Mouse (Mus musculus) retina, embryonic 14.5 days (tissue): ENCODE results near the gene Tnfsf13.

Experiments
- DNase-seq: peaks from one replicate; pipeline ENCODE4 v3.0.0-alpha.2; 2015; ENCODE audit warnings: low spot score

Tnfsf13 gene

DNA sequence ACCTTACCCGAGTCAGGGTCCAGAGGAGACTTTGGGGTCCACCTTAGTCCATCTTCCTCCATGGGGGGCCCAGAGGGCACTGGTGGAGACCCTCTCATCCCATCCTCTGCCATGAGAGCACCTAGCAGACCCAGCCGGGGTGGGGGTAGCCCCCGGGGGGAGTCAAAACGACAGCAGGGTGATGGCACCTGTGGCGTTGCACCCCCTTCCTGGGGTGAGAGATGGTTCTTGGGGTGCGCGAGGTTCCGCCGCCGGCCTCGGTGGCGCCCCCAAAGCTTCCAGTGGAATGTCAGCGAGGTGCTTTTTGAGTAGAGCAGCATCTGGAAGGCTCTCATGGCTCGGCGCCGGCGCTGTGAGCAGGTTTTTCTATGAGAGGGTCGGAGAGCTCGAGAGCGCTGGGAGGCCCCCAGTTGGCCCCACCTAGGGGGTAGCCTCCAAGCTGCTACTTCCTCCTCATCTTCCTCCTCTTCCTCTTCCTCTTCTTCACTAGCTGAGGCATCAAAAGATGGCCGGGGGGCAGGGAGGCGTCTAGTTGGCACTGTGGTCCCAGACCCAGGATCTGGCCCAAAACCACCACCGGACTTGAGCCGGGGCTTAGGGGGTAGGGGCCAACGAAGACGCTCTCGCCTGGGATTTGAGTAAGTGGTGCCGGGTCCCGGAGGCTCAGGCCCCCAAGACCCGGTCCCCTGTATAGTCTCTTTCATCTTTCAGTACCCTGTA is 5.3 kb downstream of the Tnfsf13 start:
- DNase-seq, result no peak

DNA sequence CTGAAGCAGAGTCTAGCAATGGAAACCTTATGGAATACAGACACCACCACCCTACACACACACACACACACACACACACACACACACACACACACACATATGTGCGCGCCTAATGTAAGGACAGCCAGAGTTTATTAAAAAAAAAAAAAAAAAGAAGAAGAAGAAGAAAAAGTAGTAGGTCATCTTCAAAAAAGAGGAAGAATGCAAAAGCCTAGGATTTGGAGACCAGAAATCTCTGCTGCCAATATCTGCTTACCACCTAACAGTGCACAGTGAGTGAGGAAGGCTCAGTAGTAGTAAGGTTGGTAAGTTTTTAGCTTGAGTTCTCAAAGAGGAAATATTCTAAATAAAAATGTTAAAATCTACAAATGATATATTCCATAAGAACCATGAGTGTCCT is 6.4 kb downstream of the Tnfsf13 start:
- no peak for DNase-seq

DNA sequence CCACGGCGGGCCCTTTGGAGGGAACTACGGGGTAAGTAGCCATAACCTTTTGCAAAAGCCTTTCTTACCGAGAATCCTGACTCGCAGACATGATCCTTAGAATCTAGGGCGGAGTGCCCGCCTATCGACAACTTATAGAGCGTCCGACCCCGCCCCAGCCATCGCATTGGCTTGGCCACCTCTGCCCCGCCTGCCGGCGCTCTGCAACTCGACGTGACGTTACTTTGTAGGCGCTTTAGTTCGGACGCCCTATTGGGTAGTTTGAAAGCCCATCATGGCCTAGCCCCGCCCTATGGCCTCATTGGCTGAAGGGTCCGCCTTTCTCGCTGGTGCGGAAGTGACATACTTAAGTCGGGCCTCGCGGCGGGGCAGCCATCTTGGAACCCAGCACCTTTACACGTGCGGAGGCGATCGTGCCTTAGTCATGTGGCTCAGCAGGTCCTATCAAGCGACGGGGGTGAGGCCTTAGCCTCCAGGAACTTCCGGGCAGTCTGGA is 13.3 kb downstream of the Tnfsf13 start, which contains the start of gene Eif4a1:
Gene Eif4a1 (minus strand): TSS at position 213 of the 496 bp plus-strand sequence.
- peak; percentile 100 for DNase-seq

DNA sequence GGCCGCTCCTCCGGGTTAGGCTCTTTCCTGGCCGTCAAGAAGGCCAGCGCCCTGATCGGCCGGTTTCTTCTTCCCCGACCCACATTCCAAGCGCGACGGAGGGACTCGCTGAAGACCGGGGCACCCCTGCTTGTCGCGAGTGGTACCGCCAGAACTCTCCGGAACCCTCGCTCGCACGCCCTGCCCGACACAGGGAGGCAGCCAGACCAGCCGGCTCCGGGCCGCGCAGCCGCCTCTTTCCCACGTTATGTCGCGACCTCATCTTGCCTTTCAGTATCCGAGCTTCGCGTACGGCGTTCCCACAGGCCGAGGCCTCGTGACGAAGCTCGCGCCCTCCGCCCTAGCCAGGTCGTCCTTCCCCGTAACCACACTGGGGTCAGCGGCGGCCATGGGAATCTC is 13.9 kb downstream of the Tnfsf13 start:
- DNase-seq, result no peak

DNA sequence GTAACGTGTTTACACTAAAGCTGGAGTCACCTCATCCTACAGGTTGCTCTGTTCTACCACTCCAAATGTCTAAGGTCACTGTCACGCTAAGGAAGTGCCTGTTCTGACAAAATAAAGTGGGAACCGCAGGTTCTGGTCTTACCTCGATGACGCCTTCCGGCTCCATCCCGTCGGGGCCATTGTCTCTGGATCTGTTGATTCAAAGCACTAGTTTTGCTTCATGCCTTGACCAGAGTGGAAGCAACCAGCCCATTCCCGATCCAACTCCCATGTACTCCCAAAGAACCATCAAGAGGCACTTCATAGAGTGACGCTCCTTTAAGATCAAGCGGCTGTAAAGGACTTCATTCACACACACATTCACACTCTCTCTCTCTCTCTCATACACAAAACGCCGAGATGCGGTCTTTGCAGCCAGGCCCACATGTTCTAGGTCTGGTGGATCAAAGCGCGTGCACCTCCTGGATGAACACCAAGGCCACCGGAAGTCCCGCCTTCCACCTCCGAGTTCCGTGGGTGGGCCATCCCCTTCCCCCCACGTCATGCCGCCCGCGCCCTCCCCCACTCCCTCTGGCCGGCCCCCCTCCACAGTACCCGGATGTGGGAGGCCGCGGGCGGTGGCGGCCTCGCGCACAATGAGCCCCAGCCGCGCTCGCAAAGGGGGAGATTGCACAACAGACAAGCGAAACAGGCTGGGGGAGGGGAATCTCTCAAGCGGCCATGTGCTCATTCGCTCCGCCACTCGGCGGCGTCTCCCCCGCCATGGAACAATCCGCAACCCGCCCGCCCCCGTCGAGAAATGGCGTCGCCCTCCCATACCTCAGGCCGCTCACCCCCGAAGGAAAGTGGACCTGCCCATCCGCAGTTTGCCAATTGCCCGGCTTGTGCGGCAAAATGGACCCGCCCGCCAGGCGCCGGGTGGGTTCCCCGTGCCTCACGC is 14.5 kb downstream of the Tnfsf13 start:
- DNase-seq, result peak; percentile 95

DNA sequence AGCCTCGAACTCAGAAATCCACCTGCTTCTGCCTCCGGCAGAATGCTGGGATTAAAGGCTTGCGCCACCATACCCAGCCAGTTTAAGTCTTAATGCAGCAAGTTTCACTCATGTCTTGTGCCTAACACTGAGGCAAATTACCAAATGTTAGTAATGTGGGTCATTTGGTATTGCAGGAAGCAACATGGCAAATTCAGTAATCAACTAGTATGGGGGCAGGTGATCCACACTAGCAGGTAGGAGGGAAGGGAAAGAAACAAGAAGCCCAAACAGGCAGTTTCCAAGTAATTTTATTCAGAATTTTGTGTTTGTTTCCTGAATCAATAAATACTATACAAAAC is 18.9 kb downstream of the Tnfsf13 start:
- DNase-seq, result no peak

DNA sequence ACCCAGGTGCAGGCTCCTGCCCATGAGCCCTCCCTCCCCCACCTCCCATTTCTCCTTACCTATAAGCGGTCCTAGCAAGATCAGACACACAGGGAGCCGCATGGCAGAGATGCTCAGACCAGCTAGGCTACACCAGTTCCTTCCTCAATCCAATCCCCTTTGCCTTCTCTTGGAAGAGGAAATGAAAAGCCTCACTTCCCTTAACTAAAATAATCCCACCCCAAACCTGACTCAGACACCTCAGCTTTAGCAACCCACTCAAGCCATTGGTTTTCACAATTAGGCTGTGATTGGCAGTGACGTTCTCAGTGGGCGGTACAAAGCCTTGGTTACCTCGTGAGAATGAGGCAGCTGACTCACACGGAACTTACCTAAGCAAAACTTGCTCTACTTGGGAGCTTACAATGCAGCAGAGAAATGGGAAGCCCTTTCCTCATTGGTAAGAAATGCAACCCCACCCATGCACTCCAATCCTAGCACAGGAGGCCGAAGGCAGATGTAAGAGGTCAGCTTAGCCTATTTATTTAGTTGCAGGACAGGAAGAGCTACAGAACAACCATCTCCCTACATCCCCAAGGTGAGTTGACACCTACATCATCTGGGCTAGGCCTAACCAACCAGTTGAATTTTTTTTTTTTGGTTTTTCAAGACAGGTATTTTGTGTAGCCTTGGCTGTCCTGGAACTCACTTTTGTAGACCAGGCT is 19.5 kb downstream of the Tnfsf13 start, which contains the start of gene Cd68:
Gene Cd68 (minus strand): TSS at position 193 of the 704 bp plus-strand sequence.
- DNase-seq, result no peak

DNA sequence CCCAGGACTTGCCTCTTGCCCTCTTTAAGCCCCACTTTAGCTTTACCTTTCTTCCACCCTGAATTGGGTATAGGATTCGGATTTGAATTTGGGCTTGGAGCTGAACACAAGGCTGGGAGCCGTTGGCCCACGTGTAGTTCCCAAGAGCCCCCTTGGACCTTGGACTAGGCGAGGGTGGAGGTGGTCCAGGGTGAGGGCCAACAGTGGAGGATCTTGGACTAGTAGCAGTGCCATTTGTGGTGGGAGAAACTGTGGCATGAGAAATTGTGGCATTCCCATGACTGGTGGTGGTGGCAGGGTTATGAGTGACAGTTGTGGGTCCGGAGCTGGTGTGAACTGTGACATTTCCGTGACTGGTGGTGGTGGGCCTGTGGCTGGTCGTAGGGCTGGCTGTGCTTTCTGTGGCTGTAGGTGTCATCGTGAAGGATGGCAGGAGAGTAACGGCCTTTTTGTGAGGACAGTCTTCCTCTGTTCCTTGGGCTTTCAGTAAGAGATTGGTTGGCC is 20.1 kb downstream of the Tnfsf13 start:
- no peak for DNase-seq

DNA sequence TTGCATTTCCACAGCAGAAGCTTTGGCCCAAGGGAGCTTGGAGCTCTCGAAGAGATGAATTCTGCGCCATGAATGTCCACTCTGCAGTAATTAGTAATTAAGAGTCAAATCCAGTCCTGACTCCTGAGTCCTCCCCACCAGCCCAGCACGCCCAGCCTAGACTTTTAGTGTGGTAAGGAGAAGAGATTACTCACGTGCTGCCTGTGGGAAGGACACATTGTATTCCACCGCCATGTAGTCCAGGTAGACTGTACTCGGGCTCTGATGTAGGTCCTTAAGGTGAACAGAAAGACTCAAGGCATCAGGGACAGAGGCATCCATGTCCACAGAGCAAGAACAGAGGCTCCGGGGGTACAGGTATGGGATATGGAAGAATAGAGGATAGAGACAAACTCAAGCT is 20.7 kb downstream of the Tnfsf13 start:
- no peak for DNase-seq

DNA sequence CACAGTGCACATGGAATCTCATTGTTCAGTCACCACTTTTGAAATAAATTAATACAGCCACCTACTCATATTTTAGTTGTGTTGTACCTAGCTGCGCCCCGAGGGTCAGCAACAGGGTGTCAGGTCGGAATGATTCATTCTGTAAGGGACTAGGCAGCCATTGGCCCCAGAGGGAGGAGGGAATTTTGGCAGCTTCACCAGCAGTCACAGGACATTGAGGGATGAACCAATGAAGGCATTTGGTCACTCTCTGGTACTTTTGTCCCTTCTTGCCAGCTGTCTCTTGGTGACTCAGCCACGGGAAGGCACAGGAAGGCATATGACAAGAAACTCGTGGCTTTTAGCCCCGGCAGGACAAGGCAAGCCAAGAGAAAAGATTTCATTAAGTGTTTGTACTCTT is 21.8 kb downstream of the Tnfsf13 start:
- no peak for DNase-seq

DNA sequence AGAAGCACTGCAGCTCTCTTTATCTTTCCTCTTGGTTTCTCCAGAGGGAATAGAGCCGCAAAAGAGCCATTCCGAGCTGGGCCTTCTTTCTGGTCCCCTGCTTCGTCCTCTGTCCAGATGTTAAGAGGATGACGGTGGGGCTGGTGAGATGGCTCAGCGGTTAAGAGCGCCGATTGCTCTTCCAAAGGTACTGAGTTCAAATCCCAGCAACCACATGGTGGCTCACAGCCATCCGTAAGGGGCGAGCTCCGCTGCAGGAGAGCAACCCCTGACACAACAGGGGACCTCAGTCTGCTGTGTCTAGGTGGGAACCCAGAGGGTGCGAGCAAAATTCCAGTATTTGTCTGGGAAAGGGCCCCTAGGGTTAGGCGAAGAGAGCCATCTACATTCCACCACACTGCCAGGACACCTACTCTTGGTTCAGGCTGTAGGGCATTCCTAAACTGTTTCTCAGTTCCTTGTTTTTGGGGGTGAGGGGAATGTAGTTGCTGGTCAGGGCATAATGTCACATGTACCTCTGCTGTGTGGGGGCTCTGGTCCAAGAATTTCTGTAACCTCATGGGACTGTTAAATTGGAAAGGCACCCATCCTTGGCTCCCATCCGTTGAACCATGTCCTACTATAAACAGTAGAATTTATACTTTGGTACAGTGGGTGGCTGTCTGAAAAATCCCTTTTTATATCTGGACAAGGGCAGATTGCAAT is 22.5 kb downstream of the Tnfsf13 start:
- DNase-seq, result no peak

DNA sequence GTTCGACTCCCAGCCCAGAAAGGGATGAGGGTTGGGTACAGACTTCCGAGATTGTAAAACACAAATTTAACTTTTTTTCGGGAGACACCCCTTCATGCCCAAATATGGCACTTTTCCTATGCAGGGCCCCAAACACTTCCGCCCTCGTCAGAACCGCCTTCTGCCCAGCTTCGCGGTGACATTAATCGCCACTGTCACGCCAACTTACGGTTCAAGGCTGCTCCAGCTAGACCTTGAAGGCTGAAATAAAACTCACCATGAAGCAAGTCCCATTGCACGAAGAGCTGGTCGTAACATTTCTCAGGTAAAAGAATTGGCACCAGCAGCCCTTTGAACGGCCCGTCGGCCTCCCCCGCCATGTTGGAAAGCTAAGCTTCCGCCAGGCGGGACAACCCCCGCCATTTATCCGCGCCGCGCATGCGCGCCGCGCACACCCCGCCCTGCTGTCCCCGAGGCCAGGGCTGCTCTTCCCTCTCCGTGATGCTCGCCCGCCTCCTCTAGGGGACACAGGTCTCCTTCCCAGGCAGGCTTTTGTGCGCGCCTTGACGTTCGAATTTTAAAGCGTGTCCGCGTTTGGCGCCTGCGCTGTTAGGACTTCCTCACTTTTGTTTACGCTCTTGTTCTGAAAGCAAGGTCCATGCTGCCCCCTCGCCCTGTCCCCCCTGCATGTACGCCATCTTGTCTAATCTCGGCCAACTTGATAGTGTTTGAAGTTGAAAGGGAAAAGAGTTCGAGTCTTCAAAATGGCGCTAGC is 23.2 kb downstream of the Tnfsf13 start, which contains the start of gene Mpdu1:
Gene Mpdu1 (minus strand): TSS at position 430 of the 754 bp plus-strand sequence.
- DNase-seq, result peak; percentile 95

DNA sequence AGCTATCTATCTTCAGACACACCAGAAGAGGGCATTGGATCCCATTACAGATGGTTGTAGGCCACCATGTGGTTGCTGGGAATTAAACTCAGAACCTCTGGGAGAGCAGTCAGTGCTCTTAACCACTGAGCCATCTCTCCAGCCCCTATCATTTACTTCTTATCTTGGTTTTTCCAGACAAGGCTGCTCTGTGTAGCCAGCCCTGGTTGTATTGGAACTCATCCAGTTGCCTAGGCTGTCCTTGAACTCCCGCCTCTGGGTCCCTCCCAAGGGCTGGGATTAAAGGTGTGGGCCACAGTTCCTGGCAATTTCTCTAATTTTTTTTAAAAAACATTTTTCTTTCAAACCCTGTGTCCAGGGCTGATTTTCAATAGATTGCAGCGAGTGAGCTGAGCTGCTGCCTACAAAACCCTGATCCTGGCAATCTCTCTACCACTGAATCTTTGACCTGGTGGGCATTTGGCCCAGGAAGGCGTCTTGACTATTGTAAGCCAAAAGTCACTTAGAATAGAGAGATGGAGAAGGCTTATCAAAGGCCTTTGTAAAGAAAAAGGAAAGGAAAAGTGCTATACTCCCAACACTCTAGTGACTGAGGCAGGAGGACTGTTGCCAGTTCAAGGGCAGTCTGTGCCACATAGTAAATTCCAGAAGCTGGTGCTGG is 24.2 kb downstream of the Tnfsf13 start:
- DNase-seq, result no peak

DNA sequence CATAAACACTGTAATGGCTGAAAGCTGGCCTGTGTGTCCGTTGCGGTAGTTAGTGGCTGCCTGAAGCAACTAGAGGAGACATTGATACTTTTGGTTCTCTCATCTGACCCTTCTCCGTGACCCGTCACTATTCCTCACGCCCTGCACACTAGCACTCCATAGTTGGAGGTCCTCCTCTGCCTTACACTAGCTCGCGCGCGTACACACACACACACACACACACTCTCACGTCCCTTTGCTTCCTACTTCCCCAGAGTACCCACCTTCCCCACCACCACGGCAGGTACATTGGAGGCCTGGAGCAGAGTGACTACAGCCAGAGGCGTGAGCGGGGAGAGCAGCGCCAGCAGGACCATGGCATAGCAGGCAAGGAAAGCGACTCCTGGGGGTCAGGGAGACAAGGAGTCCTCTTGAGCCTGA is 28.1 kb downstream of the Tnfsf13 start:
- DNase-seq, result no peak

DNA sequence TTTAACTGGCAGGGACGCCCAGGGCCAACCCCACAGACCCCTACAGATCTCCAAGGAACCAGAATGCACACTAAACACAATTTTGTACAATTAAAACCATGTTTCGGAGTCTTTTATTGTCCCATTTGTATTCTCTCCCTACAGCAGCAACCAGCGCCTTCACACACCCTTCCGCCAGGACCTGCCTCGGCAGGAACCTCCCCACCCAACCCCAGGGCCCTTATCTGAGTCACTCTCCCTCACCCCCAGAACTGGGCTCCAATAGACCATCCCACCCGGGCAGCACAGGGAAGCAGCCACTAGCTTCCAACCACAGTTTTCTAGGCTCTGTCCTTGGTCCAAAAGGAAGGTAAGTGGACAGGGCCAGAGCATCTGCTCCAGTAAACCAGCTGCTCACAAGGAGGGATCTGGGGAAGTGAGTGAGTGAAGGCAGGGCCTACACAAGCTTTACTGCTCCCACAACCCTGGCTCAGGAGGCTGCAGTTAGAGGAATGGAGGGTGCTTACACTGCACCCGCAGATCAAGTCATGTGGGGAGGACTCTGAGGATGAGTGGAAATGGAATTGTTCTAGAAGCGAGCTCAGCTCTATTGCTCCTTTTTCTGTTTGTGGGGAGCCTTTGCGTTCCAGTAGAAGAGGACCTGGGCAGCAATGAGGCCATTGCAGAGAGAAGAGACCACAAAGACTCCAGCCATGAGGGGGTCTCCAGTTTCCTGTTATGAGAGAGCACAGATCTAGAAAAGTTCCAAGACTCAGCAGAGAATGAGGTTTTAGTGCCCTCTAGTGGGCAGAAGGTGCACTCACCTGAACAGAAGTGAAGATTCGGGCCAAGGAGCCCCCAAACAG is 28.7 kb downstream of the Tnfsf13 start:
- DNase-seq, result peak; percentile 89

DNA sequence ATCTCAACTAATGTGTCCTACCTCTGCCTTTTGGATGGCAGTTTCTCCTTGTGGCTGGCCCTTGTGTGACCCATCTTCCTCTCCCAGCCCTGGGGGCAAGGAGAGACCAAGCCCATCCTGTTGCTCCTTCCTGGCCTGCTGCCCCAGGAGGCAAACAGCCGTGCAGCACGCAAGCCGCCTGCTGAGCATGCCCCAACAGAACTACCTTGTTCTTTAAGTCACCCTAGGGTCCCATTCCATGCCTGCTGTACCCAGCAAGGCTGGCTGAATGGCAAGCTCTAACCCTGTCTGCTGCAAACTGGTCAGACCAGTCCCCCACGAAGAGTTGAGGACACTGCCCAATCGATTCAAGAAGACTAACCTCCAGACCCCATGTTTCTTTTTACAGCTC is 29.5 kb downstream of the Tnfsf13 start:
- no peak for DNase-seq

DNA sequence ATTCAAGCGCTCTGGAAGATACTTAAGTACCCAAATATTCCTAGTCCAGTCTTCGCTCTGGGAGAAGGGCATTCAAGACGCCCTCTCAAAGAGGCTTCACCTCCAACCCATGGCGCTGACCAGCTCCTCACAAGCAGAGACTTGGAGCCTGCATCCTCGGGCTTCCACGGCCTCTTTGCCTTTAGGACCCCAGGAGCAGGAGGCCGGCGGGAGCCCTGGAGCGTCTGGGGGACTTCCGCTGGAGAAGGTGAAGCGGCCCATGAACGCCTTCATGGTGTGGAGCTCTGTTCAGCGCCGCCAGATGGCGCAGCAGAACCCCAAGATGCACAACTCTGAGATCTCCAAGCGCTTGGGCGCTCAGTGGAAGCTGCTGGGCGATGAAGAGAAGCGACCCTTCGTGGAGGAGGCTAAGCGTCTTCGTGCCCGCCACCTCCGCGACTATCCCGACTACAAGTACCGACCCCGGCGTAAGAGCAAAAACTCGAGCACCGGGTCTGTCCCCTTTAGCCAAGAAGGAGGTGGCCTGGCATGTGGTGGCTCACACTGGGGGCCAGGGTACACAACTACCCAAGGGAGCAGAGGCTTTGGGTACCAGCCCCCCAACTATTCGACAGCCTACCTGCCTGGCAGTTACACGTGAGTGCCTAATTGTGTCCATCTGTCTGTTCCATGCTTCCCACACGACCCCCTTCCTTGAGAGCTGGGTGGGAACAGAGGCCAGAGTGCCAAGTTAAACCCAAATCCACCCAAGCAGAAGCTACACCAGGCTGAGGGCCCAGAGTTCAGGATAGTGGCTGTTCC is 30.1 kb downstream of the Tnfsf13 start, which contains the start of gene Sox15:
Gene Sox15 (plus strand): TSS at position 51 of the 801 bp plus-strand sequence.
- peak; percentile 89 for DNase-seq

DNA sequence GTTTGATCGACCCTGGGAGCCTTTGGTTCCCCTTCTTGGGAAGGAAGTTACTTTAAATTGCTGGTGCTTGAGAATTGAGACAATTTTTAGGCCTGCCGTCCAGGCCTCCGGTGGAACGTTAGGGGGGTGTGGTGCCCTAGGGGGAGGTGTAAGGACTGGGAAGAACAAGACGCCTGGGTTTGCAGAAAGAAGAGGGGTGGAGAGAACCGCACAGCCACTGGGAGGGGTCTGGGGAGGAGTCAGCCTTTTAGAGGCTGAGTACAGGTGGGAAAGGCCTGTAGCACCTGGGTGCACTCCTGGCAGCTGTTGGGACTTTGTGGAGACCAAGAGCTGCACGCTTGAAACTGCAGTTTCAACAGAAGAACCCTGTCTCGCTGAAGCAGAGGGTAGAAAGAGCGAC is 30.8 kb downstream of the Tnfsf13 start:
- no peak for DNase-seq
